Mouse (Mus musculus) CH12.LX (cell line): ENCODE results near the gene Hsd17b14.
"Not testable (repeated sequence)": the region's sequence is repeated elsewhere in the genome, so short reads cannot be mapped to it uniquely, and the experiment has no call there.

ENCODE experiments used
- CTCF ChIP-seq, 2 experiments: IDR thresholded peaks in 1 of 2; conservative IDR thresholded peaks in 1 of 2; 2 replicates each; pipeline ENCODE4 v1.5.1; 2011 to 2012; ENCODE audit warnings: low read depth in 2 of 2, low read length in 2 of 2, improper control_type of control experiment in 1 of 2, inconsistent platforms in 1 of 2, mild to moderate bottlenecking in 1 of 2, moderate library complexity in 1 of 2
- MAFK ChIP-seq: IDR thresholded peaks from 2 replicates; pipeline ENCODE4 v1.6.1; 2011; ENCODE audit warnings: low read length, improper control_type of control experiment; ENCODE audit not compliant: insufficient replicate concordance
- PAX5 ChIP-seq: IDR thresholded peaks from 2 replicates; pipeline ENCODE4 v1.6.1; 2012; ENCODE audit warnings: low read length, inconsistent platforms, mixed read lengths
- POLR2A ChIP-seq: IDR thresholded peaks from 2 replicates; pipeline ENCODE4 v1.6.1; 2011; ENCODE audit warnings: low read depth, mild to moderate bottlenecking, improper control_type of control experiment, low read length
- SIN3A ChIP-seq: IDR thresholded peaks from 2 replicates; pipeline ENCODE4 v1.6.1; 2012; ENCODE audit warnings: low read length, improper control_type of control experiment, inconsistent platforms
- SMC3 ChIP-seq: IDR thresholded peaks from 2 replicates; pipeline ENCODE4 v1.6.1; 2011; ENCODE audit warnings: low read depth, low read length, improper control_type of control experiment
- TCF12 ChIP-seq: IDR thresholded peaks from 2 replicates; pipeline ENCODE4 v1.6.1; 2014; ENCODE audit warnings: low read depth, mild to moderate bottlenecking, inconsistent platforms, low read length, improper control_type of control experiment
- USF1 ChIP-seq: IDR thresholded peaks from 2 replicates; pipeline ENCODE4 v1.6.1; 2014; ENCODE audit warnings: low read depth, mild to moderate bottlenecking, inconsistent platforms, low read length, improper control_type of control experiment

DNA sequence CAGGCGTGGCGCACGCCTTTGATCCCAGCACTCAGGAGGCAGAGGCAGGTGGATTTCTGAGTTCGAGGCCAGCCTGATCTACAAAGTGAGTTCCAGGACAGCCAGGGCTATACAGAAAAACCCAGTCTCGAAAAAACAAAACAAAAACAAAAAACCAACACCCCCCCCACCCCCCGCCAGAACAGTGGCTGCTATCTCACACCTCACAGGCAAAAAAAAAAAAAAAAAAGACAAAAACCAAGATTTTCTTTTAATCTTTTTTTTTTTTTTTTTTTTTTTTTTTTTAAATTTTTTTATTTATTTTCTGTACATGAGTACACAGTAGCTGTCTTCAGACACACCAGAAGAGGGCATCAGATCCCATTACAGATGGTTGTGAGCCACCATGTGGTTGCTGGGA, 27.5 kb upstream of the Hsd17b14 start:
- TF ChIP-seq CTCF (conservative IDR thresholded peaks at IDR 0.05 in 1 of 2, IDR thresholded peaks at IDR 0.05 in 1 of 2; ENCODE audit: low read depth in 2 of 2, low read length in 2 of 2); MAFK; SIN3A; POLR2A; USF1; SMC3; TCF12; PAX5: not testable (repeated sequence)
